Mouse (Mus musculus): ENCODE measurements at regions not wholly inside any gene's neighbourhood (a gene's known extent, or its start where the extent isn't known, plus 50 kb on each side); places are given as distances from the start of the nearest gene placed in this dataset.

DNA sequence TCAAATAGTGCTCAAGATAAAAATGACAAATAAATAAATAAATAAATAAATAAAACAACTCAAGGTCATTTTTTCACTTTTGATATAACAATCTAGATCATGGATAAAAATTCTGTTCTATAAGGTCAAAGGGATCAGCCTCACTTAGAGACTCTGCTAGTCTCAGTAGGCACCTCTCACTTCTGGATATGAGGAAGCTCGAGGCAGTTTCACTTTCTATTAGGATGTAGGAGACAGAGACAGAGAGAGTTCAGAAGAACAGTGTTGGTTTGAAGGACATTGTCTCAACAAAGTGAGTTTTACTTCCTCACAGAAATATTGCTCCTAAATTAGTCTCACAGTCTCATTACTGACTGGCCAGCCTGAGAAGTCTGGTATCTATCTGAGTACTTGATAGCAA, 458.9 kb downstream of the Trib2 start:
- TF ChIP-seq EP300 (optimal IDR thresholded peaks at IDR 0.05) (no peak), CTCF (IDR thresholded peaks at IDR 0.05; ENCODE audit: low read depth) (no peak)
